Mouse (Mus musculus): ENCODE data around the gene Evi5.

- no peak for TF ChIP-seq POLR2A (IDR thresholded peaks at IDR 0.05; ENCODE audit: insufficient read length, low read depth)
- no peak for TF ChIP-seq SRF (IDR thresholded peaks at IDR 0.05; ENCODE audit: control insufficient read depth, insufficient read length, low read depth)
- no peak for TF ChIP-seq POLR2AphosphoS2 (IDR thresholded peaks at IDR 0.05; ENCODE audit: insufficient read length, low read depth)
- TF ChIP-seq MYOD1 (IDR thresholded peaks at IDR 0.05; ENCODE audit: control insufficient read depth in 1 of 3, insufficient read length in 2 of 3, low read depth in 2 of 3), result no peak
- TF ChIP-seq CEBPB (IDR thresholded peaks at IDR 0.05; ENCODE audit: insufficient read depth, poor library complexity, severe bottlenecking), result no peak
- no peak for TF ChIP-seq MYOG (IDR thresholded peaks at IDR 0.05; ENCODE audit: control insufficient read depth in 1 of 3, insufficient read depth in 1 of 3, insufficient read length in 2 of 3, low read depth in 2 of 3)
- no peak for TF ChIP-seq MAX (IDR thresholded peaks at IDR 0.05; ENCODE audit: low read depth)
- no peak for TF ChIP-seq USF1 (IDR thresholded peaks at IDR 0.05; ENCODE audit: low read depth)
- no peak for TF ChIP-seq E2F4 (IDR thresholded peaks at IDR 0.05; ENCODE audit: insufficient read depth)
- no peak for TF ChIP-seq TCF12 (IDR thresholded peaks at IDR 0.05; ENCODE audit: insufficient read depth, poor library complexity, severe bottlenecking)
- no peak for TF ChIP-seq TCF3 (IDR thresholded peaks at IDR 0.05; ENCODE audit: insufficient read length, low read depth)
- TF ChIP-seq REST (IDR thresholded peaks at IDR 0.05; ENCODE audit: insufficient read depth, insufficient read length), result no peak
Measured at GRCm38 (mm10) chr5:107726281-107727006, 148.5 kb downstream of the Evi5 start.

Measured in myocyte (in vitro differentiated cells).